Mouse (Mus musculus): ENCODE measurements at regions not wholly inside any gene's neighbourhood (a gene's known extent, or its start where the extent isn't known, plus 50 kb on each side); places are given as distances from the start of the nearest gene placed in this dataset.

- TF ChIP-seq MAFK (IDR thresholded peaks at IDR 0.05; ENCODE audit: insufficient read depth, low read depth, low read length) (no peak), ZNF384 (IDR thresholded peaks at IDR 0.05; ENCODE audit: low read depth, low read length) (no peak), HCFC1 (IDR thresholded peaks at IDR 0.05; ENCODE audit: borderline replicate concordance, insufficient read depth, low read length) (no peak)
Observed at GRCm38 (mm10) chr8:116069538-116069937, 361.9 kb upstream of the Maf start.

Measured in ES-E14 (cell line).